Mouse (Mus musculus) embryo, embryonic 9.5 days (tissue): Measurements from ENCODE around the gene Myl4.

Source experiments
- DNase-seq: peaks from one replicate; pipeline ENCODE4 v3.0.0-alpha.2; 2017; ENCODE audit errors: extremely low spot score

The Myl4 gene

GRCm38 (mm10) chr11:104571373-104571772 is 20.9 kb downstream of the Myl4 start:
- DNase-seq, result peak; percentile 49

- no peak for DNase-seq
Observed at GRCm38 (mm10) chr11:104572091-104572490, 21.6 kb downstream of the Myl4 start.

GRCm38 (mm10) chr11:104572566-104572965 is 22.1 kb downstream of the Myl4 start:
- DNase-seq, result no peak

- no peak for DNase-seq
Observed at GRCm38 (mm10) chr11:104576772-104577612, 26.5 kb downstream of the Myl4 start.

- no peak for DNase-seq
Observed at GRCm38 (mm10) chr11:104578074-104578473, 27.6 kb downstream of the Myl4 start.

- DNase-seq, result no peak
Observed at GRCm38 (mm10) chr11:104579084-104579483, 28.6 kb downstream of the Myl4 start.

GRCm38 (mm10) chr11:104579575-104579974 is 29.1 kb downstream of the Myl4 start:
- no peak for DNase-seq

GRCm38 (mm10) chr11:104580091-104580490 is 29.6 kb downstream of the Myl4 start:
- DNase-seq, result no peak

GRCm38 (mm10) chr11:104580606-104581005 is 30.1 kb downstream of the Myl4 start:
- DNase-seq, result no peak

GRCm38 (mm10) chr11:104581446-104582307 is 31.2 kb downstream of the Myl4 start:
- no peak for DNase-seq

GRCm38 (mm10) chr11:104582308-104582606 is 31.8 kb downstream of the Myl4 start:
- DNase-seq, result no peak

- no peak for DNase-seq
Observed at GRCm38 (mm10) chr11:104582630-104583364, 32.3 kb downstream of the Myl4 start.

- no peak for DNase-seq
Observed at GRCm38 (mm10) chr11:104585495-104585894, 35.0 kb downstream of the Myl4 start.

GRCm38 (mm10) chr11:104587904-104588303 is 37.4 kb downstream of the Myl4 start:
- no peak for DNase-seq

GRCm38 (mm10) chr11:104588513-104588912 is 38.0 kb downstream of the Myl4 start:
- DNase-seq, result no peak

- no peak for DNase-seq
Observed at GRCm38 (mm10) chr11:104589570-104589969, 39.1 kb downstream of the Myl4 start.

- DNase-seq, result peak; percentile 85
Observed at GRCm38 (mm10) chr11:104590148-104590547, 39.7 kb downstream of the Myl4 start.

- no peak for DNase-seq
Observed at GRCm38 (mm10) chr11:104592066-104592835, 41.8 kb downstream of the Myl4 start.

- no peak for DNase-seq
Observed at GRCm38 (mm10) chr11:104596365-104596764, 45.9 kb downstream of the Myl4 start.

- DNase-seq, result no peak
Observed at GRCm38 (mm10) chr11:104599265-104599945, 48.9 kb downstream of the Myl4 start.

- DNase-seq, result no peak
Observed at GRCm38 (mm10) chr11:104600675-104601074, 50.2 kb downstream of the Myl4 start.
